Mouse (Mus musculus) G1E (cell line): ENCODE data around the gene 1700029I15Rik. TPM values are rescaled to one million over a fixed set of nuclear protein-coding genes. Genes with fewer than 3 reads are reported as not detected.

ENCODE experiments used
- ATAC-seq: 2 replicates; pipeline ENCODE4 v1.8.0; 2016; ENCODE audit warnings: mild to moderate bottlenecking; ENCODE audit not compliant: insufficient number of reproducible peaks, poor library complexity, low FRiP score, severe bottlenecking; ENCODE audit errors: extremely low read depth
- DNase-seq: peaks from one replicate; pipeline ENCODE4 v3.0.0; 2012; ENCODE audit warnings: low spot score
- H3K27me3 ChIP-seq: 2 replicates; pipeline ENCODE4 v1.6.1; 2012; ENCODE audit warnings: mild to moderate bottlenecking, low read length, inconsistent platforms; ENCODE audit not compliant: insufficient read depth
- H3K36me3 ChIP-seq: replicated peaks from 2 replicates; pipeline ENCODE3; 2012; ENCODE audit warnings: mild to moderate bottlenecking, inconsistent platforms
- H3K4me1 ChIP-seq: 2 replicates; pipeline ENCODE4 v1.6.1; 2012; ENCODE audit warnings: low read depth, low read length, inconsistent platforms, mixed read lengths; ENCODE audit not compliant: insufficient read depth
- H3K4me3 ChIP-seq: 2 replicates; pipeline ENCODE4 v1.5.1; 2012; ENCODE audit warnings: low read depth, mild to moderate bottlenecking, inconsistent platforms, low read length, moderate library complexity, mixed read lengths
- H3K9me3 ChIP-seq: replicated peaks from 2 replicates; pipeline ENCODE4 v1.6.1; 2012; ENCODE audit warnings: inconsistent platforms
- CTCF ChIP-seq: IDR thresholded peaks from 2 replicates; pipeline ENCODE4 v1.5.1; 2012; ENCODE audit warnings: low read depth, low read length, inconsistent platforms, mixed read lengths
- GATA1 ChIP-seq: IDR thresholded peaks from 2 replicates; pipeline ENCODE4 v1.6.1; 2012; ENCODE audit warnings: borderline replicate concordance, low read length, inconsistent platforms, mixed read lengths
- GATA2 ChIP-seq: IDR thresholded peaks from 2 replicates; pipeline ENCODE4 v1.6.1; 2012; ENCODE audit warnings: low read depth, low read length, inconsistent platforms, borderline replicate concordance
- POLR2AphosphoS5 ChIP-seq: IDR thresholded peaks from 2 replicates; pipeline ENCODE4 v1.6.1; 2012; ENCODE audit warnings: low read depth, low read length, inconsistent platforms; ENCODE audit not compliant: insufficient replicate concordance
- TAL1 ChIP-seq: conservative IDR thresholded peaks from 2 replicates; pipeline ENCODE4 v1.6.1; 2012; ENCODE audit warnings: low read depth, low read length, inconsistent platforms, mixed read lengths
- polyA plus RNA-seq: library from polyadenylated mRNA; stranded (reverse); fragments of >175 nt; gene quantifications from 2 replicates; pipeline ENCODE4 v1.2.3, GENCODE M21; 2012
- total RNA-seq, 2 experiments: library from RNA; stranded (forward) in 1 of 2; stranded (reverse) in 1 of 2; fragments of 200-1000 nt in 1 of 2; fragments of >200 nt in 1 of 2; fragmentation: Nextera tagmentation in 1 of 2; gene quantifications; 2 replicates each; pipeline ENCODE4 v1.2.3; 2014 to 2017

The 1700029I15Rik gene
- total RNA-seq (2014; fragmentation: Nextera tagmentation) = 1.9 TPM in 1 of 2 replicates, not detected in the other
- 0.93 and 2.0 TPM in 2 replicates for total RNA-seq (2017)
- 0.55 and 0.67 TPM in 2 replicates for polyA plus RNA-seq

DNA sequence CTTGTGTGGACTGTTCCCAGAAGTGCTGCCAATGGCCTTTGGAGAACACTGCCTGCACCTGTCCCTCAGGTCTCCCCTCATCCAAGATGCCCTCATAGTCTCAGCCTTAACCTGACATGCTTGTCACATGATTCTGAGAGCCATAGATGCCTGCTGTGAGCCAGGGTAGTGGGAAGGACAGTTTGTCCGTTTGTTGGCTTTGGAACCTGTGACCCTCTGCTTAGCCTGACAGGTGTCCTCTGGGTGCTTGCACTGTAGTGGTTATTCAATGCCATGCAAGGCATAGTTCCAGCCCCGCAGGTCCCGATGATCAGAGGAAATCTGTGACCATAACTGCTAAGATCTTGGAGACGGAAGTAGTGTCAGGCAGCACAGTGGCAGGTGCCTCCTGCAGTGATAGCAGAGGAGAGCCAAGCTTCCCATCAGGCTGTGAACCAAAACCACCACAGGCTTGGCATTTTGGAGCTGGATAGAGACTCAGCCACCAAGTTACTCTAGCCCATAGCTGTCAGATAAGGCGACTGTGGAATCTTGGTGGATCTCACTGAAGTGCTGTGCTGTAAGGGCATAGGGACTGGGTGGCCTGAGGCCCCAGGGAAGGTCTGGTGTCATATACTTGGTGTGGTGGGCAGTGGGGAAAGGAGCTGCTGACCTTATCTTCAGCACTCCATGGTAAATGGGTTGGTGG is at the start of gene 1700029I15Rik:
Gene 1700029I15Rik, plus strand, starts transcription at position 638 of the 688 bp plus-strand sequence.
- H3K36me3 ChIP-seq = peaks cover 68% of the 10 kb centered on the region
- TF ChIP-seq GATA2 = no peak
- TF ChIP-seq POLR2AphosphoS5 = no peak
- H3K4me1 ChIP-seq = peaks cover 17% of the 10 kb centered on the region
- DNase-seq = no peak
- no peaks in the 10 kb centered on the region for H3K9me3 ChIP-seq
- H3K27me3 ChIP-seq = peaks cover 28% of the 10 kb centered on the region
- ATAC-seq = no peak
- H3K4me3 ChIP-seq = no peak within 1 kb of the TSS

DNA sequence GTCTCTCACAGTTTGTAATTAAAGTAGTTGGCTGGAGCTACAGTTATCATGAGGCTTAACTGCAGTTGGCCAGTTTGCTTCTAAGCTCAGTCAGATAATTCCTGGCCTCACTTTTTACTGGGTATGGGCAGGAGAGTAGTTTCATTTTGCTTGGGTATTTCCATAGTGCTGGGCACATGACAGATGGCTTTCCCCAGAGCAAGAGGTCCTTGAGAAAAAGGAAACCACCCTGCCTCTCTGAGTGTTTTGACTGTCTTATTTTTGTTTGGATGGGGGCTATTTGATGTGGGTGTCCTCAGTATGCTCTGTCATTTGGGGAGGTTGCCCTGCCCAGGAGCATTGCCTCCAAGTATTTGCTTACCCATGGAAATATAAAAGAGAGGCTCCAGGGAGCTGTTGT is 39.9 kb upstream of the 1700029I15Rik start:
- H3K36me3 ChIP-seq = peaks cover 8% of the 10 kb centered on the region
- ATAC-seq (no peak), DNase-seq (no peak)
- H3K4me1 ChIP-seq = no peaks in the 10 kb centered on the region
- H3K27me3 ChIP-seq = no peaks in the 10 kb centered on the region
- H3K9me3 ChIP-seq = no peaks in the 10 kb centered on the region
- H3K4me3 ChIP-seq = no peak overlapping the region
- TF ChIP-seq CTCF (no peak), TAL1 (no peak), GATA2 (no peak), GATA1 (no peak), POLR2AphosphoS5 (no peak)

DNA sequence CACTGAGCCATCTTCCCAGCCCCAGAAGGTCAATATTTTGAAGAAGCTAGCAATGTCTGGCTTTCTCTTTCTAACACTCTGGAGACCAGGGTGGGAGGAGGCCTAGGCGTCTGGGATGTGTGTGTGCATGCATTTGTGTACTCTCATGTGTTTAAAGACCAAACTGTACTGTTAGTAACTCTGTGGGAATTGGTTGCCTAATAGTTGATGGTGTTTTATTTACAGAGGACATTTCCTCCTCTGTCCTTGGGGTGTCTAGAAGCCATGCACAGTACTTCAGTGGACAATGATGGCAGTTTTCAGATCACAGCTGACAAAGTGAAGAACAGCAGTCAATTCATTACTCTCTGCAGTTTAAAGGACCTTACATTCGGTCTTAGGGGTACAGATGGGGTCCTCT is 35.1 kb upstream of the 1700029I15Rik start:
- H3K9me3 ChIP-seq = no peaks in the 10 kb centered on the region
- H3K27me3 ChIP-seq = no peaks in the 10 kb centered on the region
- H3K4me3 ChIP-seq = no peak overlapping the region
- ATAC-seq (no peak), DNase-seq (no peak)
- H3K4me1 ChIP-seq = no peaks in the 10 kb centered on the region; the same call in 1 of the 2 replicates
- TF ChIP-seq POLR2AphosphoS5 = no peak
- TF ChIP-seq CTCF = no peak
- TF ChIP-seq TAL1 = no peak
- no peak for TF ChIP-seq GATA1
- TF ChIP-seq GATA2 = no peak
- peaks cover 39% of the 10 kb centered on the region for H3K36me3 ChIP-seq

DNA sequence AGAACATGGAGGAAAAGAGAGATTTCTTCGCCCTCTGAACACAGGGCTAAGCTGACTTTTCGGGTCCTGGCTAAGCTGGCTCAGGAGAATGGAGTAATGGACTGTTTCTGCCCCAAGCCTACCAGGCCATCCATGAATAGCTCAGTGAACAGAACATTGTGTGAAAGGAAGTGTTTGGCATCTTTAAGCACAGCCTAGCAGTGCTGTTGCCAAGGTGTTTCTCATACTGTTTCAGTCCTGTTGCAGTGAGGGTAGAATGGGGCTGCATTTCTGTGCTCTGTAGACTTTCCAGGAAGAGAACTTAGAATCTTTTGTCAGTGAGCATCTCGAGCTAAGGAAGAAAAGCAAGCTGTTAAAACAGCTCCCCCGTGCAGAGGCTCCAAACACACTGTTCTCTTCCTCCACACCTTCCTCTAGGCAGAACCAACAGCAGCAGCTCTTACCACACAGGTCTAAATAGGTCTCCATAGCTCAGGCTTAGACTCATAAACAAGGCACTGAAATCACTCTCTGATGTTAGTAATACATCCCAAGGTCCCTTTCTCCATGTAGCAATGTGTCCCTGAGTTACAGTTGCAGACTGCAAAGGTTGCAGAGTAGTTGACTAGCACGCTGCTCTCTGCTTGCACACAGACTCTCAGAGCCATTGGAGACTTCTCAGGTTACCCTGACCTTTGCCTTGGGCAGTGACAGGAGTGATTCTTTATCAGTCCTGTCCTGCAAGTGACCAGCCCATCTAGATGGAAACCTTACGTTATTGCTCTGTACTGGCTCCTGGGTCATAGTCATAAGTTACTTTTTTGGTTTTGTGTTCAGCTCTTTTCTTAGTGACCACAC is 32.5 kb upstream of the 1700029I15Rik start:
- no peaks in the 10 kb centered on the region for H3K9me3 ChIP-seq
- no peaks in the 10 kb centered on the region for H3K27me3 ChIP-seq
- peaks cover 43% of the 10 kb centered on the region for H3K36me3 ChIP-seq
- ATAC-seq (no peak), DNase-seq (no peak)
- H3K4me1 ChIP-seq = no peaks in the 10 kb centered on the region; the same call in 1 of the 2 replicates
- no peak overlapping the region for H3K4me3 ChIP-seq
- TF ChIP-seq TAL1 = no peak
- no peak for TF ChIP-seq CTCF
- TF ChIP-seq POLR2AphosphoS5 = no peak
- TF ChIP-seq GATA2 = no peak
- no peak for TF ChIP-seq GATA1

DNA sequence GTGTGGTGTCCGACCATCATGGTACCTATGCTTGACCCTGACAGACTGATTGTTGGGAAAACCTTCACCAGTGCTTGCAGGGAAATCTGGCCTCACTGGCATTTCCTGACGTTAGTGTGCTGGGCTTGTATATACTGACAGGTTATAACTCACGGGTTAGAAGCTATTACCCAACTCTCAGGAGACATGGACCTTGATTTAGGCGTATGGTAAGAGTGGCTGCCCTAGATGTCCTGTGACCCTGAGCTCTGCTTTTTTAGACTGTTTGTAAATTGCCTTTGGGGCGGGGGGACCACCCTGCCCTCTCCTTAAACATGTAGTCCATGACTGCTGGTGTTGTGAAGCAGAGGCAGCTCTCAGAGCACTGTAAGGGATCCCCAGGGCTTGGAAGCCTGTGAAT is 31.7 kb upstream of the 1700029I15Rik start:
- Histone ChIP-seq H3K9me3 (no peaks in the 10 kb centered on the region), H3K4me1 (no peaks in the 10 kb centered on the region; the same call in 1 of the 2 replicates), H3K4me3 (no peak overlapping the region), H3K27me3 (no peaks in the 10 kb centered on the region), H3K36me3 (peaks cover 42% of the 10 kb centered on the region)
- ATAC-seq = no peak
- no peak for DNase-seq
- TF ChIP-seq TAL1 (no peak), GATA1 (no peak), POLR2AphosphoS5 (no peak), GATA2 (no peak)

DNA sequence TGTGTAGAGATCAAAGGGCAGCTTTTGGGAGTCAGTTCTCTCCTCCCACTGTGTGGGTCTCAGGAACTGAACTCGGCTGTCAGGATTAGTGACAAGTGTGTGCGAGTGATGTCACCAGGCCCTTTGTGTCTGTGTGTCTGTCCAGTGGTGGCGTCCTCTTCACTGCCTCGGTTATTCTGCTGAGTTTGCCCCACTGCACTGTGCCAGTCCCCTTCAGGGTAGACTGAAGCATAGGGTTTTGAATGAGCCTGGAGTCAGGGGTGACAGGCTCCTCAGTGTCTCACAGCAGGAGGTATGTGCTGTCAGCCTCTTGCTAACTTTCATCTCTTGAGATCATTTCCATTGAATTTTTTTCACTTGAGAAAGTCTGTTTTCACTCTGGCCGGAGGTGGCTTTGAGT is 28.9 kb upstream of the 1700029I15Rik start:
- Histone ChIP-seq H3K4me1 (no peaks in the 10 kb centered on the region; the same call in 1 of the 2 replicates), H3K36me3 (peaks cover 55% of the 10 kb centered on the region), H3K9me3 (no peaks in the 10 kb centered on the region), H3K4me3 (no peak overlapping the region), H3K27me3 (no peaks in the 10 kb centered on the region)
- TF ChIP-seq CTCF = no peak
- TF ChIP-seq GATA2 = no peak
- no peak for TF ChIP-seq POLR2AphosphoS5
- TF ChIP-seq TAL1 = no peak
- TF ChIP-seq GATA1 = no peak
- no peak for DNase-seq
- ATAC-seq = no peak
